Mouse (Mus musculus): Measurements from ENCODE around the gene Psmd13.

- TF ChIP-seq GATA1 (IDR thresholded peaks at IDR 0.05; ENCODE audit: borderline replicate concordance, low read length) (no peak), FLI1 (IDR thresholded peaks at IDR 0.05; ENCODE audit: low read length) (no peak)
These were observed 46.6 kb upstream of the Psmd13 start, which contains the start of gene Urah for GRCm38 (mm10) chr7:140834968-140835757.

All from megakaryocyte, embryonic 14.5 days (primary cell).